Mouse (Mus musculus): Measurements from ENCODE around the gene Scand1. TPM values are rescaled to one million over a fixed set of nuclear protein-coding genes. Genes with fewer than 3 reads are reported as not detected.

Scand1 gene
- 790 and 1,824 TPM in 2 replicates for polyA plus RNA-seq (2012; ENCODE audit: low replicate concordance)

GRCm38 (mm10) chr2:156312297-156312897, at the start of gene Scand1, which contains the start of gene Cnbd2:
Scand1 (minus strand) TSS chr2:156312704.
Cnbd2 (plus strand) TSS chr2:156312299.

Other genes starting within 250 kb of the Scand1 start
- gene Spag4, start 247.5 kb downstream of the Scand1 start, polyA plus RNA-seq (2012; ENCODE audit: low replicate concordance): 0.55 and 1.2 TPM in 2 replicates
- 49.8 and 73.1 TPM in 2 replicates for gene Cpne1, start 200.7 kb downstream of the Scand1 start, polyA plus RNA-seq (2012; ENCODE audit: low replicate concordance)
- gene Rbm12, start 200.7 kb downstream of the Scand1 start, polyA plus RNA-seq (2012; ENCODE audit: low replicate concordance): 5.5 and 5.8 TPM in 2 replicates
- 11.2 and 12.4 TPM in 2 replicates for gene Gm28036, start 185.6 kb downstream of the Scand1 start, polyA plus RNA-seq (2012; ENCODE audit: low replicate concordance)
- gene Romo1, start 168.7 kb downstream of the Scand1 start, polyA plus RNA-seq (2012; ENCODE audit: low replicate concordance): 101 and 149 TPM in 2 replicates
- gene Nfs1, start 168.5 kb downstream of the Scand1 start, polyA plus RNA-seq (2012; ENCODE audit: low replicate concordance): 19.9 and 30.5 TPM in 2 replicates
- 324 and 419 TPM in 2 replicates for gene Rbm39, start 132.5 kb downstream of the Scand1 start, polyA plus RNA-seq (2012; ENCODE audit: low replicate concordance)
- 41.6 and 53.4 TPM in 2 replicates for gene Phf20, start 116.2 kb downstream of the Scand1 start, polyA plus RNA-seq (2012; ENCODE audit: low replicate concordance)
- gene Cnbd2, start 405 bp downstream of the Scand1 start, polyA plus RNA-seq (2012; ENCODE audit: low replicate concordance): 0.55 and 2.6 TPM in 2 replicates
- 4.2 and 7.4 TPM in 2 replicates for gene Epb41l1, start 108.2 kb upstream of the Scand1 start, polyA plus RNA-seq (2012; ENCODE audit: low replicate concordance)
- 9.3 and 19.6 TPM in 2 replicates for gene Aar2, start 234.9 kb upstream of the Scand1 start, polyA plus RNA-seq (2012; ENCODE audit: low replicate concordance)